Mouse (Mus musculus): ENCODE results near the gene Cmbl.

The Cmbl gene

DNA sequence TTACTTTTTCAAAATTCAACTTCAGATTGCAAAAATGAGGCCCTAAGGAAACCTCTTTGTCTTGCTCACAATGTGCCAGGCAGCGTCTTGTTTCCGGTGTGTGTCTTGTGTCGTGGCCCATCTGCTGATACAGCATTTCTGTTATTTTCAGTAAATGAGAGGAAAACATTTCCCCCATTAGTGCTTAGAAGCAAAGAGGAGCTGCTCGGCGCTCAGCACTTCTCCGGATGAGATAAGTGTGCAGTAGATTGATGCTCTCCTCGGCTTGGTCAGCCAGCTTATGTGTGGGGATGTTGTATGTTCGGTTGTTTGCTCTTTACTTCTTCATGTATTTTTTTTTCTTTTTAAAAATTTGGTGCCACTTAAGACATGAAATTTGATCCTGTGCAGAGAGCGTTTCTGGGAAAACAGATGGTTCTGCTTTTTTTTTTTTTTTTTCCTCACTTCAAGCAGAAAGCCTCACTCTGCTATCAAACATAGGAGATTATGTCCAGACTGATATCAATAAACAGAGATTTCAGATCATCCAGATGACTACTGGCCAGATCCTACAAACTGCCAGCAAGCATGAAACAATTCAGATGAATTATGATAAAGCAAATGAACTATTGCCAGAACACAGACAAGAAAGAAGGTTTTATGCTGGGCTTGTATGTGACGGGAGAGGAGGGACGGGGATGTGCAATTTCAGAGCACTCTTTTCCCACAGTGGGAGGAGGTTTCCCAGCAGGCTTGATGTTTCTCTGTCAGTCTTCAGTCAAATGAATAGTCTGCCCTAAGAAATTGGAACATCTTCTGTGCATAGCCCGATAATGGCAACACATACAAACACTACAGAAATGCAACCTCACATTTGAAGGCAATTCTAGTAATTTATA lies 62.3 kb downstream of the Cmbl start:
- DNase-seq = no peak

DNA sequence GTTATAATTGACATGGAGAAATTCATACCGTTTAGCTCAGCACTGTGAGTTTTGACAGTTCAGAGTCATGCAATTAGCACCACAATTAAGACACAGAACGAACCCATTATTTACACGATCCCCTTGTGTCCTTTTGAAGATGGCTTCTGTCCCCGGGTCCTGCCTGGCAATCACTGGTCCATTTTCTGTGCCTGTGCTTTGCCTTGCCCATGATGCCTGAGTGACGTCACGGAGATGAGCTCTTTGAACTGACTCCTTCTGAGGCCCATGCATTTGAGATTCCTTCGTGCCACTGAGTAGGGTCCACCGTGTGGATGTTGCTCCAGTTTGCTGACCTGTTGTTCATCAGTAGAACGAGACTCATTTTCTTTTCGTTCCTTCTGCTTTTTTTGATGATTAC lies 63.0 kb downstream of the Cmbl start:
- DNase-seq = no peak

DNA sequence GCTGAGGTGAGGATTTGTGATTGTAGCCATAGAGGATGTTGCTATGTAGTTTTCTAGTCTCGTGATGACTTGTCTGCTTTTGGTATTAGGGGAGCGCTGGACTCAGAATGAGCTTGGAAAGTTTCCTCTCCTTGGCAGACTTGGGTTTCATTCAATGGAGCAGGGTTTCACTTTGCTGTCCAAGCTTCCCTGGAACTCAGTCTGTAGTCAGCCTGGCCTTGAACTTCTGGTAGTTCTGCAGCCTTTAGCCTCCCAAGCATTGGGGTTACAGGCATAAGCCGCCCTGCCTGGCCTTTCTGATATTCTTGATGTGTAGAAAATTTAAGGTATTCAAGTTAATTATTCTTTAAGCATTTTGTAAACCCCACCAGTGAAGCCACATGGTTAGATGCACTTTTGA lies 64.4 kb downstream of the Cmbl start:
- DNase-seq = no peak

DNA sequence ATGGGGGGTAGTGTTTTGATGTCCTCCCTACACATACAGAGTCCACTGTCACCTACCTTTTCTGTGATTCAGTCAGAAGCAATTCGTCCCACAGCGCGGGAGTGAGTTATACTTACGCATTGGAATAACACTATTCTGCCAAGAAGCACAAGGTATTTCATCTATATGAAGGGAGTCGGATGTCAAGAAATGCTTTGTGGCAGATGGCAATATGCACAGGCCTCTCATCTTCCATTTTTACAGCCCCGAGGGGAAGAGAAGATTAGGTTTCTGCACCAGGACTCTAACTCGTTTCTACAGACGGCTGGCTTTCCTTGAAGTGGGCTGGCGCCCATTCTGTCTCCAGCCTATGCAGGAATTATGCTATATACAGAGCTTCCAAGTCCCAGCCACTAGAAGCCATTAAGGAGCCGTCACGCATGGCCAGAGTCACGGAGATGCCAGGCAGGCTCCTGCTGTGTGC lies 66.2 kb downstream of the Cmbl start:
- DNase-seq = no peak

DNA sequence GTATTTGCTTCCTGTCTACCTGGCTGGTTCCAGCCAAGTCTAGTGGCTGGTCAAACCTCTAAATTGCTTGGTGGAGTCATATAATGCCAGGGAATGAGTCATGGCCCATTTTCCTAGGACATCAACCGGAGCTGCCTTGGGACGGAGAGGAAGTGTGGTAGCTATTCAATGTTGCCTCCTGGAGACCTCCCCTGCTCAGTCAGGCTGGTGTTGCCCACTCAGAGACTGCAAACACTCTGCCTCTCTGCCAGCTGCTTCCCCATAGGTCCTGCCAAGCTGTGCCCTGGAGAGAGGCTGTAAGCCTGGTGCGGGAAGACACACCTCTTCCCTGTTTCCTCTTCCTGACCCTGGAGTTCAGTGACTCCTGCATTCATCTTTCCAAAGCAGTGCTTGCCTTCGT lies 67.3 kb downstream of the Cmbl start:
- DNase-seq = no peak

DNA sequence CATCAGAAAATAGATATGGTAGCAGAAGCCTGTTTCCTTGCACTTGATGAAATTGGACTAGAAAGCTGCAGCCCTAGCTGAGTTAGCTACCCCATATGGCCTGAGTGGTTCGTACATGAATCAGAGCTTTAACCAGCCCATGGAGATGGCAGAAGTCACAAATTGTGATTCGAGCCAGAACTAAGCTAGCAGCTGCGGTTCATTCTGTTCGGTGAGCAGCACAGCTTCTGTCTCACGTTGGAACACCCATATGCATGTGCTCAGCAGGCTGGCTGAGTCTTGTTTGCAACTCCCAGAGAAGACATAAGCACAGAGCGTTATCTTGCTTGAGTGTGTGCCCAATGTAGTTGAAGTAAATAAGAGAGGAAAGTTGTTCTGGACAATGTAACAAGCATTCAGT lies 69.4 kb downstream of the Cmbl start:
- no peak for DNase-seq

DNA sequence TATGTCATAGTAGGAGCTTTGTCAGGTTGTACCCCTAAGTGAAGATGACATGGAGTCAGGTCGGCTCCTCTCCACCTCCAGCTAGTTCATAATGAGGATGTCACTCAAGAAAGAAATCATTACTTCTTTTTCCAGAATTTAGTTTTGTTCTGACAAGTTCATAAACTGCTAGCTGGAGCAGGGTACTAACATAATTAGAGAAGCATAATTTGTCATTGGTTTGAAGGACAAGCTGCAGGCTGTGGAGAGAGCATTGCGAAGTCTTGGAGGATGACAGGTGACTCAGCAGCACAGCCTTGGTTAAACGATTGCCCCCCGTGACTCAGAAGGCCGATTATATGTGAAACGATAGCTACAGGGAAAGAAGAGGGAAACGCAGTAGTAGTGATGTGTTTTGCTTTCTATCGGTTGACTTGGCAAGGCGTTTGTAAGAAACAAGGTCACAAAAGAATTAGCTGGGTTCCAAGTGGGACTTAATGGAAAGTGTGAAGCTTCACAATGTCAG lies 71.0 kb downstream of the Cmbl start:
- DNase-seq = no peak

Measured in kidney, postnatal 36 days (tissue).